Mouse (Mus musculus) neural tube, embryonic 14.5 days (tissue): ENCODE measurements around the gene Ctnnbl1. TPM values are rescaled to one million over a fixed set of nuclear protein-coding genes. Genes with fewer than 3 reads are reported as not detected.

ENCODE experiments used
- ATAC-seq: fragments of 200-750 bp; cut with Nextera tagmentation; 2 replicates; pipeline ENCODE4 v1.8.0; 2017; ENCODE audit warnings: low read depth, mild to moderate bottlenecking, moderate TSS enrichment, moderate library complexity
- H3K27ac ChIP-seq: fragments of 300-500 bp; sonication (generic); 2 replicates; pipeline ENCODE4 v1.5.1; 2014; ENCODE audit warnings: low read depth, mild to moderate bottlenecking, control low read depth, low read length, moderate library complexity, mixed read lengths
- H3K27me3 ChIP-seq: fragments of 300-500 bp; sonication (generic); 2 replicates; pipeline ENCODE4 v1.6.1; 2014; ENCODE audit warnings: low read length; ENCODE audit not compliant: control insufficient read depth, insufficient read depth
- H3K36me3 ChIP-seq: fragments of 300-500 bp; sonication (generic); 2 replicates; pipeline ENCODE4 v1.6.1; 2014; ENCODE audit warnings: low read length, mixed read lengths; ENCODE audit not compliant: control insufficient read depth, insufficient read depth
- H3K4me1 ChIP-seq: fragments of 300-500 bp; sonication (generic); 2 replicates; pipeline ENCODE4 v1.6.1; 2014; ENCODE audit warnings: low read length; ENCODE audit not compliant: control insufficient read depth, insufficient read depth
- H3K4me2 ChIP-seq: fragments of 300-500 bp; sonication (generic); 2 replicates; pipeline ENCODE4 v1.6.1; 2014; ENCODE audit warnings: mild to moderate bottlenecking, low read depth, low read length, control low read depth
- H3K4me3 ChIP-seq: fragments of 300-500 bp; sonication (generic); 2 replicates; pipeline ENCODE4 v1.5.1; 2014; ENCODE audit warnings: low read depth, low read length, control low read depth, mixed read lengths
- H3K9ac ChIP-seq: fragments of 300-500 bp; sonication (generic); replicated peaks from 2 replicates; pipeline ENCODE4 v1.6.1; 2014; ENCODE audit warnings: low read depth, mild to moderate bottlenecking, control low read depth, low read length, mixed read lengths
- H3K9me3 ChIP-seq: fragments of 300-500 bp; sonication (generic); 2 replicates; pipeline ENCODE4 v1.6.1; 2016; ENCODE audit warnings: low read length; ENCODE audit not compliant: control insufficient read depth
- WGBS: fragments of 180-500 bp; shearing (Covaris S2); extraction: QIAGEN DNeasy Blood & Tissue Kit; methylation state at CpG from one replicate; pipeline ENCODE4 v1.1.7; 2014; 5-methylcytosine and 5-hydroxymethylcytosine counted together
- polyA plus RNA-seq: library from polyadenylated mRNA; unstranded; fragments of >200 nt; fragmentation: Nextera tagmentation; extraction: Ambion mirVana; gene quantifications from 2 replicates; pipeline ENCODE4 v1.2.1, GENCODE M21; 2014

The Ctnnbl1 gene
- polyA plus RNA-seq, 1 experiment from 2014 or later: 59.4 TPM

DNA sequence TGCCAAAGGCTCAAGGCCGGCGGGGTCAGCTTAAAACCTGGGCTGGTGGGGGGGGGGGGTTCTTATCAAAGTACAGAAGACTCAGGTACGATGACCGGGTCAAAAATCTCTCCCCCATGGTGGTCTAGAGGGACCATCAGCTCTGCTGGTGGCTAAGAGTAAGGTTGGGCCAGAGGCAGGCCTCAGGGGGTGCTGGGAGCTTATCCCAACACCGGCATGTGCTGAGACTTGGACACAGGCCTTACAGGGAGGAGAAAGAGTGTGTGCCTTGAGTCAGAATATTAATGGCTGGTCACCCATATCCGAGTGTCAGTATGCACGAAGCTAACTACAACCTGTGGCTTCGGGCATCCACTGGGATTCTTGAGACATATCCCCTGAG is 31.4 kb upstream of the Ctnnbl1 start:
- Histone ChIP-seq H3K9me3 (no peaks in the 10 kb centered on the region), H3K9ac (no peak overlapping the region)
- WGBS: 52% methylated on average over 8 of the region's 8 CpGs

GRCm38 (mm10) chr2:157707191-157707923 is 29.8 kb upstream of the Ctnnbl1 start:
- no peaks in the 10 kb centered on the region for H3K27me3 ChIP-seq
- no peak overlapping the region for H3K4me2 ChIP-seq
- 50% methylated on average over 11 of the region's 11 CpGs for WGBS
- H3K9me3 ChIP-seq: no peaks in the 10 kb centered on the region
- H3K4me1 ChIP-seq: peaks cover 23% of the 10 kb centered on the region
- no peak overlapping the region for H3K4me3 ChIP-seq
- ATAC-seq: no peak
- no peak overlapping the region for H3K9ac ChIP-seq
- no peak overlapping the region; the same call in 1 of the 2 replicates for H3K27ac ChIP-seq
- no peaks in the 10 kb centered on the region for H3K36me3 ChIP-seq

More for the DNA sequence above, 31.4 kb upstream of the Ctnnbl1 start:
- no peak overlapping the region for H3K4me2 ChIP-seq
- ATAC-seq: peak; percentile 35
- no peaks in the 10 kb centered on the region for H3K27me3 ChIP-seq
- no peak overlapping the region for H3K4me3 ChIP-seq
- peak overlapping the region; percentile 66; the same call in 1 of the 2 replicates for H3K27ac ChIP-seq
- H3K36me3 ChIP-seq: no peaks in the 10 kb centered on the region
- peaks cover 23% of the 10 kb centered on the region for H3K4me1 ChIP-seq

- no peaks in the 10 kb centered on the region for H3K36me3 ChIP-seq
- H3K9ac ChIP-seq: no peak overlapping the region
- WGBS: 79% methylated on average over 6 of the region's 6 CpGs
- no peak overlapping the region for H3K27ac ChIP-seq
- peaks cover 19% of the 10 kb centered on the region for H3K4me1 ChIP-seq
- H3K4me3 ChIP-seq: no peak overlapping the region
- no peaks in the 10 kb centered on the region for H3K27me3 ChIP-seq
- no peak overlapping the region for H3K4me2 ChIP-seq
- H3K9me3 ChIP-seq: no peaks in the 10 kb centered on the region
- no peak for ATAC-seq
Observed at GRCm38 (mm10) chr2:157712677-157713076, 24.5 kb upstream of the Ctnnbl1 start.

DNA sequence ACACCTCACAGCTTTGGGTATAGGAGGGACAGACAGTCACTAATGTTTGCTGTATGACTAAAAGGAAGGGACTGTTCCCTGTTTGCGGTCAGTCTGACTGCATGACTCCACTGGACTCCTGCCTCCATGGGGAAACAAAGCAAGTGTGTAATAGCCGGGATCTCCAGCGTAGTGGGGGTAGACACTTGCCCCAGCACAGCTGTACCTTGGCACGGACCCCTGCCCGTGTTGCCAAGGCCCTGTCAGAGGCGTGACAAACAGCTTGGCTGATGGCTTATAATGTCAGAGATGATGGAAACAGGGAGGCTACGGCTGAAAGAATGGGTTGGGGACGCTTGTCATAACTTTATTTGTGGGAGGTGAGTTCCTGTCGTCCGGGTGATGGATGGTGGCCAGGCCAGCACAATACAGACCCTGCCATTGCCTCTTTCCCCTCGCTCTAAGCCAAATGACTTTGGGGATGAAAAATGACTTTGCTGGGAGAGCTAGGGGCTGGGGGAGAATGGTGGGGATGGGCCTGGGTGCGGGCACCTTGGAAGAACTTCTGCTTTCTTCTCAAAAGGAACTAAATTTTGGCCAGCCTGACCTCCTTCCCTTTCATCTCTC is 21.5 kb upstream of the Ctnnbl1 start:
- H3K27ac ChIP-seq: 0 out of 2 replicates have a peak overlapping the region, but pooled peaks have one; percentile 18
- ATAC-seq: peak; percentile 54; the same call in 1 of the 2 replicates
- 23% methylated on average over 12 of the region's 12 CpGs for WGBS

GRCm38 (mm10) chr2:157718441-157718840 is 18.8 kb upstream of the Ctnnbl1 start:
- no peak for ATAC-seq

More for the DNA sequence above, 21.5 kb upstream of the Ctnnbl1 start:
- Histone ChIP-seq H3K9ac (no peak overlapping the region), H3K27me3 (no peaks in the 10 kb centered on the region), H3K36me3 (no peaks in the 10 kb centered on the region), H3K4me3 (no peak overlapping the region), H3K9me3 (no peaks in the 10 kb centered on the region), H3K4me2 (no peak overlapping the region), H3K4me1 (peaks cover 15% of the 10 kb centered on the region)

DNA sequence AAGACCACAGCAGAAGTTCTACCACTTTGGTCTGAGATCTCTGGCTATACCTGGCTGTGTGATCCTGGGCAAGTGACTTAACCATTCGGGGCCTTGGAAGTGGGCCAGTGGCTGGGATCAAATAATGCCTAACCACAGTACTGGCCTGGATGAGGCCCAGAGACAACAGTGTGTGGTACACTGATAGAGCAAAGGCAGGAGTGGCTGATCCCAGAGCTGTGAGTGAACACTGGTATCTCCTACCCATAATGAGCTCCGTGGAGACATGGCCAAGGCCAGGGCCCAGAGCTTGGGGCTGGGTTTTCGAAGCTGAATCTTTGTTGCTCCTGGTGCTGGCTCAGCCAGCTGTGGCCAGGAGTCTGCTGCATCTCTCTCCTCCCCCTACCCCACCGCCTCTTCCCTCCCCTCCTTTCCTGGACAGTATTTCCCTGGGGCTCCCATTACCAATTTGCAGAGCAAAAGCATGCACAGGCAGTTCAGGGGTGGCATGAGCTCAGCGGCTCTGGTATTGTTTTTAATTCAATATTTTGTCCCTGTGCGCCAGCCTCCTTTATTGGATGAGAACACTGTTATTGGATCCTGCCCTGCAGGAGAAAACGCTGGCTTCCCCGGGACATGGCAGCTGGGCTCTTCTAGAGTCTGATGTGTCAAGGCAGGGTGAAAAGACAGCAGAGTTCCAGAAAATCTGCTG is 13.2 kb upstream of the Ctnnbl1 start:
- Histone ChIP-seq H3K4me3 (no peak overlapping the region), H3K4me1 (peaks cover 7% of the 10 kb centered on the region), H3K9me3 (no peaks in the 10 kb centered on the region), H3K4me2 (no peak overlapping the region), H3K9ac (no peak overlapping the region), H3K27me3 (no peaks in the 10 kb centered on the region), H3K27ac (peak overlapping the region; percentile 78), H3K36me3 (no peaks in the 10 kb centered on the region)
- peak; percentile 68; the same call in 1 of the 2 replicates for ATAC-seq
- 31% methylated on average over 8 of the region's 8 CpGs for WGBS

More at GRCm38 (mm10) chr2:157718441-157718840, 18.8 kb upstream of the Ctnnbl1 start:
- Histone ChIP-seq H3K9ac (no peak overlapping the region), H3K4me1 (peaks cover 15% of the 10 kb centered on the region), H3K9me3 (no peaks in the 10 kb centered on the region), H3K4me2 (no peak overlapping the region), H3K4me3 (no peak overlapping the region), H3K27ac (no peak overlapping the region), H3K36me3 (no peaks in the 10 kb centered on the region), H3K27me3 (no peaks in the 10 kb centered on the region)
- 53% methylated on average over 4 of the region's 4 CpGs for WGBS

DNA sequence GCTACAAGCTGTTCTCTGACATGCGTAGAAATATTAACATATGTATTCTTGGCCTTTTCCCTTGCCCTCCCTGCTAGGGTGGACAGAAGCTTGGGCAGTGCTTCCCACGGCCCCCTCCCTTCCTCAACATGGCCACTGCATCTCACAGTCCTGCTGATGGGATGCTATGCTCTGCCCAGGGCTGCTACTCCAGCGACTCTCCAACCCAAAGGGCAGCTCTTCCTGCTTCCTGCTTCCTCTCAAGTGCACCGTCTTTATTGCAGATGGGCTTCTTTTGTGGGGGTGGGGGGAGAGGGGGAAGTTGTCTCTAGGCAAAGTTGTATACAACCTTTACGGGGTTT is 12.7 kb upstream of the Ctnnbl1 start:
- Histone ChIP-seq H3K27ac (peak overlapping the region; percentile 78), H3K27me3 (no peaks in the 10 kb centered on the region), H3K4me2 (no peak overlapping the region), H3K36me3 (no peaks in the 10 kb centered on the region), H3K9ac (no peak overlapping the region), H3K4me3 (no peak overlapping the region), H3K4me1 (peaks cover 7% of the 10 kb centered on the region), H3K9me3 (no peaks in the 10 kb centered on the region)
- peak; percentile 34; the same call in 1 of the 2 replicates for ATAC-seq
- WGBS: 44% methylated on average over 5 of the region's 5 CpGs

DNA sequence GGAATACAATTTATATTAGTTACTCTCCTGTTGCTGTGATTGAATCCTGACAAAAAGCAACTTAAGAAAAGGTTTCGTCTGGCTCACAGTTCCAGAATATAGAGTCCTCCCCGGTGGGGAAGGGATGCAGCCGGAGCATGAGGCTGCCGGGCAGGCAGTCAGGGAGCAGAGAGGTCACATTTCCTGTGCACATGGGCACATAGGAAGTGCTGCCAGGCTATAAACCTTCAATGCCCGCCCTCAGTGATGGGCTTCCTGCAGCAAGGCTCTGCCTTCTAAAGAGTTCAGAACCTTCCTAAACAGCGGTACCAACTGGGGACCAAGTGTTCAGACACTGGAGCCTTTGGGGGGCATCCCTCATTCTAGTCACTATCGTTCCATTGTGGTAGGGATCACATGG is 7.4 kb downstream of the Ctnnbl1 start:
- H3K9ac ChIP-seq: no peak overlapping the region
- no peaks in the 10 kb centered on the region for H3K27me3 ChIP-seq
- WGBS: 84% methylated on average over 7 of the region's 7 CpGs
- H3K36me3 ChIP-seq: no peaks in the 10 kb centered on the region
- no peak overlapping the region for H3K27ac ChIP-seq
- H3K4me1 ChIP-seq: no peaks in the 10 kb centered on the region
- ATAC-seq: no peak
- no peak overlapping the region for H3K4me3 ChIP-seq
- no peak overlapping the region for H3K4me2 ChIP-seq
- no peaks in the 10 kb centered on the region for H3K9me3 ChIP-seq

- Histone ChIP-seq H3K27me3 (no peaks in the 10 kb centered on the region), H3K4me1 (peaks cover 6% of the 10 kb centered on the region; the same call in 1 of the 2 replicates), H3K27ac (no peak overlapping the region), H3K36me3 (no peaks in the 10 kb centered on the region), H3K9ac (no peak overlapping the region), H3K4me2 (no peak overlapping the region), H3K4me3 (no peak overlapping the region), H3K9me3 (no peaks in the 10 kb centered on the region)
- no peak for ATAC-seq
- over 99% methylated on average over 4 of the region's 4 CpGs for WGBS
Observed at GRCm38 (mm10) chr2:157745735-157746134, 8.5 kb downstream of the Ctnnbl1 start.
